Mouse (Mus musculus) CD4-positive helper T cell, adult 2 months (primary cell): ENCODE results near the gene Pbx1.

Source experiments
- DNase-seq: peaks from one replicate; pipeline ENCODE4 v3.0.0-alpha.2; 2012; ENCODE audit warnings: low read depth, missing footprints, low spot score

The Pbx1 gene

DNA sequence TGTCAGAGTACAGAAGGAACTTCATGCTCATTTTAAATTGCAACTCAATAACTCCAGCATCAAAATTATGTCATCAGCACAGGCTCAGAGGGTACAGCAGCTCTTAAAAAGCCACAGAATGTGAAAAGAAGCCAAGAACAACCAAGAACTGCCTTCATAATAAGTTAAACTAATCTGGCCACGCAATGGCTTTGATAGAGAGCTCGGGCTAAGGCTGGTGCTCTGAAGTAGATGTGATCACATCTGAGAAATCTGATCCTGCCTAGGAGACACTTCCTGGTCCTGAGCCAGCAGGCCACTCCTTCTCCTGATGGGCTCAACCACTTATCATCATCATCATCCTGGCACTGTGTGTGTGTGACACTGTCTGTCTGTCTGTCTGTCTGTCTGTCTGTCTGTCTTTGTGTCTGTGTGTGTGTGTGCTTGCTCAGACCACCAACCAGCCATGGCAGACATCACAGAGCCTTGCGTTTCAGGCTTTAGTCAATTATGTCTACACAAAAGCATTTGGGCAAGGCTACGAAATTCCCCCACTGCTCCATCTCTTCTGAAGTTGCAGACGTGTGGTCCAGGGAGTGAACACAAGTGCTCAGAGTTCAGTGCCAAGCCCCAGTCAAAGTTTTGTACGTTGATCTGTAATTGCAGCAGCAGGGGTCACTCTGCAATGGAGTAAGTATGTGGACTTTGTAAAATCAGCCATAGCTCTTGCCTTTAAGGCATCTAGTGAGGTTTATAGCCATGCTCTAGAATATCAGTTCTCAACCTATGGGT lies 203.1 kb downstream of the Pbx1 start:
- no peak for DNase-seq

DNA sequence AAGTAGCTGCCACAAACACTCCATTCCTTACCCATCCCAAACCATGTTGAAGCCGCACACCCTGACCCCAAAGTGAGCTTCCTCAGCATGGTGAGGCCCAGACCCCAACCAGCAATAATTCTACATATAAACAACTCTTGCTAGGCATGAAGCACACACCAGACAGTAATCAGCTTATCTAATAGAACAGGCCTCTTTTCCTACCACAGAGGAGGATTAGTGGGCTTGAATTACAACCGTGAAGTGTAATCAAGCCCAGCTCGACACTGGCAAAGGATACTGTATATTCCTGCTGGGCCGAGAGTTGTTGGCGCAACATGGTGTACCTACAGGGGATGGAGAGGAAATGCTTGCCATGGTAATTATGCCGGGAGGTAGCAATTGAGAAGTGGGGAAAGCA lies 205.9 kb downstream of the Pbx1 start:
- no peak for DNase-seq

DNA sequence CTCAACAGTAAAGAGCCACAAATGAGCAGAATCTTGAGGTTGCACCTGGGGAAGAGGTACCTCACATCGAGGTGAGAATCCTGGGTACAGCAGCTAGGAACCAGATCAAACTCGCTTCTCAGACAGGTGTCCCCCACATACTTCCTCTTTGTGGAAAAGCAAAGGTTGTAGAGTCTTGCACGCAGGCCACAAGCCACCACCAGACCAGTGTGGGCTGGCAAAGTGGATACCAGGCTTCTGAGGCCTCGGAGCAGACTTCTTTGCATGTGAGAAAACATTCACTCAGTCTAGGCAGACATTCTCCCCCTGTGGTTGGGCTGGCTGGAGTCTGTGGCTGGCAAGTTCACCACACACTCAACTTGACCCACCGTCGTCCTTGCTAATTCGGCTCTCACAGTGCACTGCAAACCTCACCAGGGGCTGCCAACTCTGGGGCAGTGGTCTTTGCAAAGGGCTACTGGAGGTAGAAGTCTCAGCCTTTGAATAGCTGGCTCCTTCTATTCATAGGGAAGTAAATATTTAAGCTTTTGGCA lies 206.4 kb downstream of the Pbx1 start:
- no peak for DNase-seq

DNA sequence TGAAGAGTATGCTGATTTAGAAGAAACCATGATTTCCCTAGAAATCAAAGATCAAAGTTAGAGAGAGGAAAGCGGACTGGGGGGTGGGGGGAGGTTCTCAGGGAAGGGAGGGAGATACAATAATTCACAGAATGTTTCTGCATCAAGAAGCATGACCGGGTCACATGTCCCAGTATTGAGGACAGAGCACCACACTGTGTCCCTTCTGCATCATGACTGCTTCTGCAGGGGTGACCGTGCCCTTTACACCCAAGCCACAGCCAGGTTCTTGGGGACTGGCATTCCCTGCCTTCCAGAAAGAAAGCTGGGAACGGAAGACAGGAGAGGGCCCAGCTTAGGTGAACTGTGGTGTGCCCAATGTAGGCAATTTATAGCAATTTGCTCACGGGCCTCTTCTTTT lies 207.9 kb downstream of the Pbx1 start:
- no peak for DNase-seq

DNA sequence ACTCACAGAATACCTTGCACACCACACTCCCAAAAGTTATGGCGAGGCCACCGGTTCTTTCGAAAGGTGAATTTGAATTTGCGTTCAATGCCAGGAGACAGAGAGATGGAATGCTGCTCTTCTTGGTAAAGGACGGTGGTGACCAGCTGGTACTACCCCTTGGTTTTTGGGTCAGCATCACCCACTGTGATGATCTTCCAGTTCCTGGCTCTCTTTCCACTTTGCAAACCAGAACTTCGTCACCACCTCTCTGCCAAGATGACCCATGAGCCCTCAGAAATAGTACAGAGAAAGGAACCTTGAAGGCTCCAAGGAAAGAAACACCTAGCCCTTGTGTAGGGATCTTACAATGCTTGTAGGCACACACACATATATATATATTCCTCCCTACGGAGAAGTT lies 209.3 kb downstream of the Pbx1 start:
- DNase-seq: no peak

DNA sequence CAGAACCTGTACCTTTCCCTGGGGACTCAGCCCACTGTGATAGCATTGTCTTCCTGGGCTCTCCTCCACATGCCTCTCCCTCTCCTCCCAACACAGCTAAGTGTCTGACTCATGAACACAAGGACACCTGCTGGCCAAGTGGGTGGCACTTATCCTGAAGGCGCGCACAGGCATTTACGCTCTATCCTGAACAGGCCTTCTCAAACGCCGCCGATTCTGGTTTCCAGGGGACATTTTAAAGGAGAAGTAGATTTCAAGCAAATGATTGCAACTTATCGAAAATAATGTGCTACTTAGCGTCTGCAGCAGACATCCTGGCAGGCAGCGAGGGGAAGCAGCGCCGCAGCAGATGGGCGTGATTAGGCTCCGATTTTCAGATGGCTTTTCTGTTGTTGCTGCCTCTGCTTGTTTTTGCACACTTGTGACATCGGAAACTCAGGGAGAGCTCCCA lies 211.0 kb downstream of the Pbx1 start:
- no peak for DNase-seq

DNA sequence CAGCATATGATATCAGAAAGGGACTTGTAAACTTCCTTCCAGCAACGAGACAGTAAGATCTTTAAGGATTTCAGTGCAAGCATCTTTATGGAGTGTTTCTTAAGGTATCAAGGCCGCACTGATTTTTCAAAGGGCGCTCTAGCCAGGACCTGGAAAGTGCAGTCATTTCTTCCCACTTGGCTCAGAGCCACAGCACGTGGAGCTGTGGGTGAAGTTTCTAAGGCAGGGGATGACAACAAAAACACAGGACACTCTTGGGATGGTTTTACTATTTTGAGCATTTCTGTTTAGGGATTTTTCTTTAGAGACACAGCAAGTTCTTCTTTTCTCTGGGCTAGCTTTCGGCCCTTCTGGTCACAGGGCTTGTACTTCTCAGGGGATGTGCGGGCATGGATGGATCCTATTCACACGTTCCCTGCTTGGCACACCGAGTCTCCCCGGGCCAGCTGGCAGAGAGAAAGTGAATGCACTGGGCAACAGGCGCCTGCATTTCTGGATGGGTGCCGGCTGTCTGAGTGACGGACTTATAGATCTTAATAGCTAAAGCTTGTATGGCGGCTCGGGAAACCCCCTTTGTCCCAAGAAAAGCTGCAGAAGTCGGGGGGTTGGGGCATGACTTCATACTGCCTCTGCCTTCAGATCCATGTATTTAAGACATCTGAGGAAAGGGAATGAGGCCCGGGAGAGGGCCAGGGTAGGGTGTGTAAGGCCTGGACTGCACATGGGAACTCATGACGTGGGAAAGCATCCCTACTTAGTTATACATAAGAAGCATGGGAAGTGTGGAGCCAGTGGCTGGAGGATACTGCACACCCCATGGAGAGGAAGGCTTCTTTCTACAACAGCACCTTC lies 215.9 kb downstream of the Pbx1 start:
- no peak for DNase-seq

DNA sequence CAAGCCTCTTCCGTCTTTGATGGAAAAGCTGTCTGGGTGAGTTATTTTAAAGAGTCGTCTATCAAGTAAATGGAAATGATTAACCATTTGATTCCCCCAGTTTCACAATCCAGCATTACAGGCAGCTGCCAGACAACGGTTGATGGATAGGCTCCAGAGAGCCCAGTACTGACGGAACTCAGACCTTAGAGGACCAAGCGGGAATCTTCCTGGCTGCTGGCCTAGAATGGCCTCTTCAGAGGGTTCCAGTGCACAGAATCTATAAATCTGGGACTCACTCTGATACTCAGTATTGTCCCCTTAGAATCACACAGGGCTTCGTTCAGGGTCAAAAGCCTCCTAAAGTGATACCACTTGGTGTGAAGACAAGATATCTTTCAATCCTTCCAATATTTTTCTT lies 216.6 kb downstream of the Pbx1 start:
- no peak for DNase-seq

DNA sequence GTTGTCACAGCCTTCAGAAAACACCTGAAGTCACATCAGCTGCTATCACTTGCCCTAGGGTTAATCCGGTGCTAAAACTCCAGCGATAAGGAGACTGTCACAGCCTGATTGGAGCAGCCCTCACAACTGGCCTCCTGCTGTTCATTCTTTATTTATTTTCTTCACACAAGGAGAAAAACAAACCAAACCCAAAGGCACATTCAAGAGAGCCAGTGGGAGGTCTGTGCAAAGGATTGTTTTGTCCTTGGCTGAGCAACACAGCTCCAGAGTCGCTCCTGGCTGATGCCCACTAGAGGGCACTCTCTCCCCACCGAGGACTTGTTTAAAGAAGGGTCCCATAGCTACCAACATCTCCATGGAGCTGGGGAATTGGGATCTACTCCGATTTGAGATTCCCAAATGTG lies 218.0 kb downstream of the Pbx1 start:
- DNase-seq: no peak

DNA sequence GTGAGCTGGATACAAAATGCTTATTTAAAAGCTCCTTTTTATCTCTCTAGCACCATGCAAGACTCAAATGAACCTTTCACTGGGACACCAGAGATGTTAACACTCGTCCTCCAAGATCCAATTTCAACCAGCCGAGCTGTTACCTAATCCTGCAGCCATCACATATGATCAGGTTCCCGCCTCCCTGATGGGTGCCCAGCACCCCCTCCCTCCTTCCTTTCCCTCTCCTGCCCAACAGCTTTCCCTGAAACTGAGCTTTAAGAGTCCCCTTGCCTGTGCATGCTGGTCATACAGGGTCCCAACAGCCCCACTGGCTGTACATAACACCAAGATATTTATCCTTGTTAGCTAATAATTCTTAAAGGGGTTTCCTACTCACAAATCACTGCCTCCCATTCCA lies 218.5 kb downstream of the Pbx1 start:
- no peak for DNase-seq

DNA sequence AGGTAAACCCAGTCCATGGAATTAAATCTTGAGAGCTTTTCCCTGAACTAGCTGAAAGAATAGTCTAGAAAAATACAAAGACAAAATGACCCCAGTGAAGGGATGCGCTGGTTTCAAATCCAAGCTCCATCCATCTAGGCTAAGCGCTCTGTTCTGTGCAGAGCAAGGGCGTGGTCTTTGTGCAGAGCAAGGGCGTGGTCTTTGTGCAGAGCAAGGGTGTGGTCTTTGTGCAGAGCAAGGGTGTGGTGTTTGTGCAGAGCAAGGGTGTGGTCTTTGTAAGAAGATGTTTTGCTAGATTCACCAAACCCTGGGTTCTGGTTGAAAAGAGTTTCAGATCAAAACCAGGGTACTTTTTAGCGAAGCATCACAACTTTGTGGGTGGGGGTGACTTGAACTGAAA lies 221.7 kb downstream of the Pbx1 start:
- DNase-seq: no peak

DNA sequence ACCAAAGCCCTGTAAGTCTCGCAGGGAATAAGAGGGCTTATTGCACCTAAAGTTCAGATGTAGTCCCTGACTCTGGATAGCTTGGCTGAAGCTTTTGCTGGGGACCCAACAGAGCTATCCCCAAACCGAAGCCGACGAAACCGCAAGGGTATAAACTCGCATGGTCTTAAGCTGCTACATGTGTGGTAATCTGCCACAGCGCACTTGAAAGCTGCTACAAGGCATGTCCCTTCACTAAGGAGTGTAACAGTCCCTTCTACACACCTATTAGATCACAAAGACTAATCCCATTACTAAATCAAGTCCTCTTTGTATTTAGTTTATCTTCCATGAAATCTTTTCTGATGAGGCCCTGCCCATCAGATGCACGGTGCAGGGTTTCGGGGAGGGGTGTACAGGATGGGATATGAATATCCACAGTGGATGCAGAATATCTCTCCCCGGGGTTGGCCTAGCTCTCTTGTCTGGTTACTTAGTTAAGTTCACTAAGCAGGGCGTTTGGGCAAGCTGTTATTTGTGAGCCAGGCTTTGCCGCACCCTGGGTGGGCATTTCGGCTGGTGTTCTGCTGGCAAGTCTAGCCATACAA lies 231.4 kb downstream of the Pbx1 start:
- no peak for DNase-seq

DNA sequence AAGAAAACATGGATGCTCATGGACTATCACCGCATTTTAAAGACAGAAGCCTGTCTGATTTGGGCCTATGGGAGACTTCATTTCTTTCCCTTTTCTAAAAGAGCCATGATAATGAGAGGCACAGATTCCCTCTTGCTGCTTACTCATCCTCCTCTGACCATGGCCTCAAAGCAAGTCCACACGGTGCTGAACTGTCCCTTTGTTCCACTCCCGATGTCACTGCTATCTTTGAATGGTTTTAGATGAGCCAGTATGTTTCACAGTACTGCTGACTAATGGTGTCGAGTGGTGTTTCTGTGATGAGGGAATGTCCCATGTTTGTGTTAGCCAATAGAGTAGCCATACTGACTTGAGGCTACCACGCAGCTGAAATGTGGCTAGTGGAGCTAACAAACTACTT lies 233.8 kb downstream of the Pbx1 start:
- no peak for DNase-seq

DNA sequence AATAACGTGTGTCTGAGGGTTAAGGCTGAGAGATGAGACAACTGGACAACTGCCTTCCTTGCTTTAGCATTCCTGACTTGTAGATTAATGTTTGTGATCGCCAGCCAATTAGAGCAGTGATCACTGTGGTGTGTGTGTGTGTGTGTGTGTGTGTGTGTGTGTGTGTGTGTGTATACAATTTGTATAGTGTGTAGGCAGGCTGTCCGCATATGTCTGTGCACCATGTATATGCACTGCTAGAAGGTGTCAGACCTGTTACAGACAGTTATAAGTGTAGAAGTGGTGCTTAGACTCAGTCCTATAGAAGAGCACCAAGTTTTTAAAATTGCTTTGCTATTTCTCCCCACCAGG lies 234.2 kb downstream of the Pbx1 start:
- DNase-seq: no peak

DNA sequence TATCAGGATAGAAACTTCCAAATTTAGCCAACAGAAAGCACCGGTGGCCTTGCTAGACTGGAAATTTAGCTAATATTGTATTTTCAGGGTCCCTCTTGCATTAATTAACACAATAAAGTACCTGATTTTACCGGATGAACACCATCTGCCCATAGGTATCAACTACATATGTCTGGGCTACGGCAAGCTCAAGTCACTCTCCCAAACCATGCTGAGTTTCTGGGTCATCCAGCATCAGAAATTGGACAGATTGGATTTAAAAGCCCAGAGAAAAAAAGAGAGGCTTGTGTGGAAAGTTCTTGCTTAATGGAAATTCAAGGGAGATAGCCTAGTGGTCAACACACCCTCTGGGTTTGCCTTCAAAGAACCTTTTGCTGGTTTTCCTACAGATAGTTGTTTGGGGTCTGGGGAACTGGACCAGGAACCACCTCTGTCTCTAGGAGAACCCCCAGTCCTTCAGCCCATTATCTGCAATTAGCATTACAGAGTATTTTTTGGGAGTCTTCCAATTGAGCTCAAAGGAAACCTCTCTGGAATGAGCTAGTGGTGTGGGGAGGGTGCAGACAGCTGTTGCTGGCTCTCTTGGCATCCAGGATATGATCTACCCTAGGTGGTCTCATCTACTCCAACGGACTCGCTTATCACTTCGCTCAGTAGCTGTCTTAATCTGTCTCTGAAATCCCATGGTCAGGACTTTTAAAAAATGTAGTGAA lies 234.7 kb downstream of the Pbx1 start:
- no peak for DNase-seq

DNA sequence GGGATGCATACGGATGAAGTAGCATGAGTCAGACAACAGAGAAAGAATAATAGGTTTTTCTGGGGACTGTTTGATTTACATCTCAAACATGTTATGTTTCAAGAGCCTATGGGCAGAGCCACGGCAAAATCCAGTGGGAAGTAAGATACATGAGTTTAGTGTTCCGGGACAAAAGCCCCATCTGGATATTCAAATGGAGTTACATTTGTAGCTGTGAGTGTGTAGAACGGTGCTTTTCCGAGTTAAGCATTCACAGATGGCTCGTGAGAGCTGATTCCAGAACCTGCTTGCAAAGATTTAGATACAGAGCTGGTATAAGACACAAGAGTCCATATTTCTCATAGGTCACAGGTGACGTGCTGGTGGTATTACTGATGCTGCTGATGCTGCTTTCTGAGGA lies 238.7 kb downstream of the Pbx1 start:
- DNase-seq: no peak

DNA sequence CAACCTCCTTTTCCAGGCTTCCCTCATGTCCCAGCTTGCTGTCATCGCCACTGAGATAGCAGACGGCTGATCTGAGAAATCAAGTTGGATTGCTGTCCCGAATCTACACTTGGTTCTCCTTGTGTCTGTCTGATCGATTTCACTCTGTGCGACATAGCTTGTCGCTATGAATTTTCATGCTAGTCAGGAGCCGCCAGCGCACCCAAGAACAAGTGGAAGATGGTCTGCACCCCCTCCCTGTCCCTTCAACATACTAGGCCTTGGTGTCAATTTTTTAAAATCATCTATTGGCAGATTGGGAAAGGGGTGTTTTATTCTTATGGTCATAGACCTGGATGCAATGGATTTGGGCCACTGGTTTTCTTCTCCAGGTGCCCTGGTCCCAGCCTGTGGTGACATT lies 249.3 kb downstream of the Pbx1 start:
- no peak for DNase-seq

DNA sequence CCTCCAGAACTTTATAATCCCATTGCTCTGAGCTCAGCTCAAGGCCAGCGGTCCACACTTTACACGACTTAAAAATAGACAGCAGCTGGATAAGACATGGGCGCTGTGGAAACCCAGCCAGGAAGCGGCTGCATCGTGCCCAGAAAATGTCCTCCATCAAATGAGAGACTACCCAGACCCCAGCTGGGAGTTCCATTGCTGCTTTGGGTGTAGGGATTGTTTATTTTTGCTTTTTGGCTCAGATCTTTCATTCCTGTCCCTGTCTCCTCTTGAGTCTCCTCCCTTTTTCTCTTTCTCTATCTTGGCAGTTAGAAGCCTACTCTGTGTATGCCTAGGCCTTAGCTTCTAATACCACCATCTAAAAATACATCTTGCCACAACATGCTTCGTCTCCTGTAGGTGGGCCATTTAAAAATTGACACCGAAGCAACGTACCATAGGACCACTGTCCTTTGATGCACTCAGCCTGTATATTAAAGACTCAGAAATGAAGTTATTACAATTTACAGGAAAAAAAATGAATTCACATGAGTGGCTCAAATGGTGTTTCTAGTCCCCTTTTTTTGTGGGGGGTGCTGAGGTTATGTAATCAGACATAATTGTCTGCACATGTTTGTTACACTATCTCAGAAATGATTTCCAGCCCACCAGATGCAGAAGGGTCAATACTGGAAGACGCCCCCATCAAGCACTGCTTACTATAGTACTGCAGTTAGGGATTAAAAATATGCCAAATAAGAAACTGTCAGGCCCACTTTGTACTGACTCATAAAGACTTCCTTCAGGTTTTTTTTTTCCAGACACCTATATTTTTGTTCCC lies 251.2 kb downstream of the Pbx1 start:
- no peak for DNase-seq

DNA sequence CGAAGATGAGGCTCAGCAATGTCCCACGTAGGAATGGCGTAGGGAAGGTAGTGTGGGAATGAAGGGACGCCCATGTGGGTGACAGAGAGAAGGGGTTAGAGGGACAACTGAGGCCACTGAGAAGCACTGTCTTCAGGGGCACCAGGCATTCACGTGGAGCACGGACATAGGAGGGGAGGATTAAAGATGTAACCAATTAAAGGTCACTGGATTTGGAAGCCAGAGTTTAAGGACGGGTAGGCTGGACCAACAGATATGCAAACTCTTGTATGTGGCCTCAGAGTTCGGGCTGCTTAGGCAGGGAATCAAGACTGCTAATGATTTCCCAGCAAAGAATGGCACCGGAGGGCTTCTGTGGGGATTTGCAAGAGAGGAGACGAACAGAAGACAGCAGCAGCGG lies 252.4 kb downstream of the Pbx1 start:
- DNase-seq: no peak

DNA sequence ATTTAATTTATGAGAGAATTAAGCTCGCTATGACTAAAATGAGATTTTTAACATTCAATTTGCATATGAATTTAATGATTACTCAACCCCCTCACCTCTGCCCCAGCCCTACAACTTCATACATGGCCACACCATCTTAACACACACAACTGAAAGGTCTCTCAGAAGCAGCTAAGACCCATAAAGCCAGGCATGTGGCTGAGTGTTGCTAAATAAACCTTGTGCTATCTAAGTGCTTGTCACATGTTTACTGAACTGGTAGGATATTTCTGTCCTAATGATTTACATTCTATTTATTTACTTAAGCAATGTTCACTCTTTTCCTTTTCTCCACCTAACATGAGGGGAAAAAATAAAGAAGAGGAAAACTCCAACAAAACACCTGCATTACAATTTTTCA lies 253.5 kb downstream of the Pbx1 start:
- no peak for DNase-seq

DNA sequence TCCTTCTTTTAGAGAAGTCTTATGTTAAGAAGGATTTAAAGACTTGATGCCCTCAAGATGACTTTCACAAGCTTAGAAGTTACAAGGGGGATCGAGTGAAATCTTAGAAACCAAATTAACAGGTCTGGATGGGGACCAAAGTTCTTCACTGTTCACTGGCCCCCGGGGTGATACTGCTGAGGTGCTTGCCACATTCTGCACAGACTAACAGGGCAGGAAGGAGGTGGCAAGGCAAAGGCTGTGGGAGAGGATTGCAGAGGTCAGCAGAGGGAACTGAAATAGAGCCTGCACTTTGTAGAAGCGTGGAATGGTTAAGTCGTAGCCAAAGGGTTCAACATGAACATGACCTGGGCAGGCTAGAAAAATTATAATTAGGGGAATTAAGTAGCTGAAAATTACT lies 256.5 kb downstream of the Pbx1 start:
- no peak for DNase-seq
